Mouse (Mus musculus) G1E (cell line): ENCODE measurements at regions not wholly inside any gene's neighbourhood (a gene's known extent, or its start where the extent isn't known, plus 50 kb on each side); places are given as distances from the start of the nearest gene placed in this dataset.
A peak's percentile ranks its signal among the peaks of the same experiment; 100 is the strongest.

ENCODE experiments used
- ATAC-seq: 2 replicates; pipeline ENCODE4 v1.8.0; 2016; ENCODE audit warnings: mild to moderate bottlenecking; ENCODE audit not compliant: insufficient number of reproducible peaks, poor library complexity, low FRiP score, severe bottlenecking; ENCODE audit errors: extremely low read depth
- DNase-seq: peaks from one replicate; pipeline ENCODE4 v3.0.0; 2012; ENCODE audit warnings: low spot score
- H3K27me3 ChIP-seq: 2 replicates; pipeline ENCODE4 v1.6.1; 2012; ENCODE audit warnings: mild to moderate bottlenecking, low read length, inconsistent platforms; ENCODE audit not compliant: insufficient read depth
- H3K36me3 ChIP-seq: replicated peaks from 2 replicates; pipeline ENCODE3; 2012; ENCODE audit warnings: mild to moderate bottlenecking, inconsistent platforms
- H3K4me1 ChIP-seq: 2 replicates; pipeline ENCODE4 v1.6.1; 2012; ENCODE audit warnings: low read depth, low read length, inconsistent platforms, mixed read lengths; ENCODE audit not compliant: insufficient read depth
- H3K4me3 ChIP-seq: 2 replicates; pipeline ENCODE4 v1.5.1; 2012; ENCODE audit warnings: low read depth, mild to moderate bottlenecking, inconsistent platforms, low read length, moderate library complexity, mixed read lengths
- H3K9me3 ChIP-seq: replicated peaks from 2 replicates; pipeline ENCODE4 v1.6.1; 2012; ENCODE audit warnings: inconsistent platforms
- CTCF ChIP-seq: IDR thresholded peaks from 2 replicates; pipeline ENCODE4 v1.5.1; 2012; ENCODE audit warnings: low read depth, low read length, inconsistent platforms, mixed read lengths
- GATA1 ChIP-seq: IDR thresholded peaks from 2 replicates; pipeline ENCODE4 v1.6.1; 2012; ENCODE audit warnings: borderline replicate concordance, low read length, inconsistent platforms, mixed read lengths
- GATA2 ChIP-seq: IDR thresholded peaks from 2 replicates; pipeline ENCODE4 v1.6.1; 2012; ENCODE audit warnings: low read depth, low read length, inconsistent platforms, borderline replicate concordance
- POLR2AphosphoS5 ChIP-seq: IDR thresholded peaks from 2 replicates; pipeline ENCODE4 v1.6.1; 2012; ENCODE audit warnings: low read depth, low read length, inconsistent platforms; ENCODE audit not compliant: insufficient replicate concordance
- TAL1 ChIP-seq: conservative IDR thresholded peaks from 2 replicates; pipeline ENCODE4 v1.6.1; 2012; ENCODE audit warnings: low read depth, low read length, inconsistent platforms, mixed read lengths

DNA sequence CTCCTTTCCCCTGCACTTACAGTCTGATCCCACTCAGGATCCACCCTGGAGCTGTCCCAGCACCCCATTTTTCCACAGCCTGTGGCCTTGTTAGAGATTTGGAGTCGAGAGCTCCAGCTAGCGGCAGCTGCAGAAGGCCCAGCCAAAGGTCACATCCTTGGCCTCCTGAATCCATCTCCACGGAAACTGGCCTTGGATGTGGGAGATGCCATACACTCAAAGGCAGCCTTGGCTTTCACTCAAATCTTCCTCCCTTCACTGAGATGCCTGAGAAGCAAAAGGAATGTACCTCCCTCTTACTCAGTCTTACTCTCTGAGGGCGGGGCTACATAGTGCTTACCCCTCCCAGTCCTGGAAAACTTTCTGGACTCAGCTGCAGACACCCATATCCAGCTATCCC, 56.2 kb upstream of the Ky start:
- no peak for ATAC-seq
- no peak overlapping the region for H3K4me3 ChIP-seq
- no peaks in the 10 kb centered on the region for H3K4me1 ChIP-seq
- no peak for DNase-seq
- H3K36me3 ChIP-seq, result no peaks in the 10 kb centered on the region
- TF ChIP-seq GATA1, result no peak
- no peak for TF ChIP-seq CTCF
- TF ChIP-seq TAL1, result no peak
- TF ChIP-seq POLR2AphosphoS5, result no peak
- TF ChIP-seq GATA2, result no peak
- peaks cover 65% of the 10 kb centered on the region for H3K9me3 ChIP-seq
- no peaks in the 10 kb centered on the region for H3K27me3 ChIP-seq

- no peak for TF ChIP-seq GATA2
- TF ChIP-seq CTCF, result no peak
- TF ChIP-seq POLR2AphosphoS5, result no peak
- no peak for TF ChIP-seq TAL1
- no peak for TF ChIP-seq GATA1
- Histone ChIP-seq H3K4me3 (no peak overlapping the region), H3K9me3 (peaks cover 54% of the 10 kb centered on the region), H3K4me1 (no peaks in the 10 kb centered on the region), H3K27me3 (no peaks in the 10 kb centered on the region), H3K36me3 (no peaks in the 10 kb centered on the region)
- ATAC-seq, result no peak
- DNase-seq, result no peak
These were observed 59.5 kb upstream of the Ky start for GRCm38 (mm10) chr9:102446066-102446465.

- Histone ChIP-seq H3K4me3 (no peak overlapping the region), H3K9me3 (peaks cover 49% of the 10 kb centered on the region), H3K27me3 (no peaks in the 10 kb centered on the region), H3K4me1 (no peaks in the 10 kb centered on the region), H3K36me3 (no peaks in the 10 kb centered on the region)
- TF ChIP-seq POLR2AphosphoS5, result no peak
- TF ChIP-seq GATA2, result no peak
- TF ChIP-seq TAL1, result no peak
- no peak for TF ChIP-seq CTCF
- no peak for TF ChIP-seq GATA1
- ATAC-seq (no peak), DNase-seq (no peak)
These were observed 63.2 kb upstream of the Ky start for GRCm38 (mm10) chr9:102442198-102442842.

- Histone ChIP-seq H3K9me3 (peaks cover 66% of the 10 kb centered on the region), H3K4me3 (0 out of 2 replicates have a peak overlapping the region, but pooled peaks have one; percentile 18), H3K4me1 (no peaks in the 10 kb centered on the region), H3K27me3 (no peaks in the 10 kb centered on the region), H3K36me3 (no peaks in the 10 kb centered on the region)
- no peak for ATAC-seq
- DNase-seq, result no peak
- TF ChIP-seq GATA2 (no peak), TAL1 (no peak), POLR2AphosphoS5 (no peak), CTCF (no peak), GATA1 (no peak)
These were observed 67.9 kb upstream of the Ky start for GRCm38 (mm10) chr9:102437641-102438040.

GRCm38 (mm10) chr9:102436378-102436777, 69.2 kb upstream of the Ky start:
- TF ChIP-seq POLR2AphosphoS5 (no peak), GATA1 (no peak), TAL1 (no peak), GATA2 (no peak), CTCF (no peak)

GRCm38 (mm10) chr9:102428031-102428430, 73.5 kb upstream of the Ephb1 start:
- H3K27me3 ChIP-seq, result no peaks in the 10 kb centered on the region
- H3K36me3 ChIP-seq, result no peaks in the 10 kb centered on the region
- H3K4me1 ChIP-seq, result no peaks in the 10 kb centered on the region
- DNase-seq (no peak), ATAC-seq (no peak)
- peaks cover 67% of the 10 kb centered on the region for H3K9me3 ChIP-seq
- TF ChIP-seq CTCF (no peak), GATA1 (no peak), POLR2AphosphoS5 (no peak), GATA2 (no peak), TAL1 (no peak)
- no peak overlapping the region for H3K4me3 ChIP-seq

More at GRCm38 (mm10) chr9:102436378-102436777, 69.2 kb upstream of the Ky start:
- no peak overlapping the region for H3K4me3 ChIP-seq
- H3K4me1 ChIP-seq, result no peaks in the 10 kb centered on the region
- peaks cover 67% of the 10 kb centered on the region for H3K9me3 ChIP-seq
- H3K27me3 ChIP-seq, result no peaks in the 10 kb centered on the region
- ATAC-seq (no peak), DNase-seq (no peak)
- no peaks in the 10 kb centered on the region for H3K36me3 ChIP-seq
